Mouse (Mus musculus) kidney, adult 2 months (tissue): ENCODE data around the gene Sh3bp4.

Source experiments
- CTCF ChIP-seq: fragments of 200-500 bp; conservative IDR thresholded peaks from 2 replicates; pipeline ENCODE4 v1.5.1; 2011; ENCODE audit warnings: low read depth, mild to moderate bottlenecking, control low read depth, low read length, moderate library complexity, mixed read lengths; ENCODE audit not compliant: insufficient read depth, insufficient read length
- POLR2A ChIP-seq: fragments of 200-500 bp; IDR thresholded peaks from one replicate; pipeline ENCODE4 v1.6.1; 2011; ENCODE audit warnings: low read depth, low read length, control low read depth

DNA sequence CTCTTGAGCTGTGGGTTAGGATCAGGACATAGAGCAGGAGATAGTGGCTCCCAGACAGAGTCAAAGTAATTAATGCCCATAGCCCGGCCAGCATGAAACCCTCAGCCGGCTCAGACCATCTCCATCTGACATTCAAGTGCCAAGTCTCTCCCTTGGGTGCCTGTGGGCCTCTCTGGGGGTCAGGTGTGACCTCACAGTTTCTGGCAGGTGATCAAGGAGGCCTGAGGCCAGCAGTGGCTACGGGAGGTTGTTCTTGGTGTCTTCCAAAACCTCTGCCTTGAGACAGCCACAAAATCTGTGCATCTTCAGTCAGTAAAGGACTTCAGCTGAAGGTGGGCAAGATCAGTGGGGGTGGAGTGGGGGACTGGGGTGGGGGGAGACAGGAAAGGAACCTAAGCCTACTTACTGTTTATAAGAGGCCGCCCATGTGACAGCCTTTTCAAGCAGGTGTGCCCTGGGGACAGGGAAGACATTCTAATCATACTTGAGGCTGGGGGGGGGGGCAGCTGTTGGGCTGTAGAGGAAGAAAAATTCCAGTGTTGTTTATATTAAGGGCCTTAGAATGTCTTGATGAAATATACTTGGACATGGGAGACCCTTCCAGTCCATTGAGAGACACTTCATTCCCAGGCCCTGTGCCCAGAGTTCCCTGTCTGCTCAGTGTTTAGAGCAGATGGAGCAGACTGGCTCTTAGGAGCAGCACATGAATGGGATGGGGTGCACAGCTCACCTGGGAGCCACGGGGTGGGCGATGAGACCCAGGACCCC is 40.7 kb downstream of the Sh3bp4 start:
- TF ChIP-seq POLR2A (no peak), CTCF (no peak)
